Mouse (Mus musculus) thymus, adult 2 months (tissue): ENCODE results near the gene Prkn. TPM values are rescaled to one million over a fixed set of nuclear protein-coding genes. Genes with fewer than 3 reads are reported as not detected.

ENCODE experiments used
- DNase-seq: peaks from one replicate; pipeline ENCODE4 v3.0.0; 2021
- H3K27ac ChIP-seq: fragments of 200-500 bp; 2 replicates; pipeline ENCODE4 v1.5.1; 2012; ENCODE audit warnings: low read length, control low read depth; ENCODE audit not compliant: control insufficient read depth, insufficient read depth
- H3K27me3 ChIP-seq: fragments of 200-500 bp; 2 replicates; pipeline ENCODE4 v1.6.1; 2012; ENCODE audit warnings: mild to moderate bottlenecking, low read length, moderate library complexity, mixed read lengths; ENCODE audit not compliant: control insufficient read depth, insufficient read depth
- H3K36me3 ChIP-seq: fragments of 200-500 bp; 2 replicates; pipeline ENCODE4 v1.6.1; 2012; ENCODE audit warnings: mild to moderate bottlenecking, low read length, moderate library complexity; ENCODE audit not compliant: control insufficient read depth, insufficient read depth
- H3K4me1 ChIP-seq: fragments of 200-500 bp; replicated peaks from 2 replicates; pipeline ENCODE4 v1.6.1; 2012; ENCODE audit warnings: low read length; ENCODE audit not compliant: control insufficient read depth, insufficient read depth
- H3K4me3 ChIP-seq: fragments of 200-500 bp; 2 replicates; pipeline ENCODE4 v1.5.1; 2012; ENCODE audit warnings: mild to moderate bottlenecking, low read length, control low read depth, moderate library complexity; ENCODE audit not compliant: control insufficient read depth, insufficient read depth
- CTCF ChIP-seq: fragments of 200-500 bp; IDR thresholded peaks from 2 replicates; pipeline ENCODE4 v1.5.1; 2012; ENCODE audit warnings: mild to moderate bottlenecking, control low read depth, low read length, moderate library complexity, borderline replicate concordance; ENCODE audit not compliant: control insufficient read depth, poor library complexity, insufficient read depth; ENCODE audit errors: extremely low read depth
- POLR2A ChIP-seq: fragments of 200-500 bp; IDR thresholded peaks from 2 replicates; pipeline ENCODE4 v1.6.1; 2012; ENCODE audit warnings: mild to moderate bottlenecking, low read length, control low read depth, moderate library complexity; ENCODE audit not compliant: control insufficient read depth, poor library complexity, insufficient read depth; ENCODE audit errors: extremely low read depth
- WGBS: fragments of 180-500 bp; shearing (Covaris S2); methylation state at CpG from one replicate; pipeline ENCODE4 v1.1.7; 2018; 5-methylcytosine and 5-hydroxymethylcytosine counted together
- polyA plus RNA-seq: library from polyadenylated mRNA; depleted of rRNA; stranded (reverse); fragments of >200 nt; gene quantifications from 2 replicates; pipeline ENCODE4 v1.2.3, GENCODE M21; 2012

Prkn gene
- polyA plus RNA-seq, 1 experiment = 1.4 TPM

- Histone ChIP-seq H3K36me3 (no peaks in the 10 kb centered on the region), H3K4me3 (no peak overlapping the region), H3K27me3 (no peaks in the 10 kb centered on the region), H3K4me1 (no peaks in the 10 kb centered on the region), H3K27ac (no peak overlapping the region)
- DNase-seq = no peak
- WGBS = 90% methylated on average over 3 of the region's 3 CpGs
- TF ChIP-seq POLR2A = no peak
Measured at GRCm38 (mm10) chr17:10854207-10854606, 14.0 kb downstream of the Prkn start.

- H3K27ac ChIP-seq = no peak overlapping the region
- H3K4me1 ChIP-seq = no peaks in the 10 kb centered on the region
- TF ChIP-seq CTCF (no peak), POLR2A (no peak)
- DNase-seq = no peak
- no peaks in the 10 kb centered on the region for H3K36me3 ChIP-seq
- WGBS = 87% methylated on average over 7 of the region's 7 CpGs
- H3K27me3 ChIP-seq = no peaks in the 10 kb centered on the region
- H3K4me3 ChIP-seq = no peak overlapping the region
Measured at GRCm38 (mm10) chr17:10874208-10875187, 34.3 kb downstream of the Prkn start.

GRCm38 (mm10) chr17:10878986-10879385 lies 38.8 kb downstream of the Prkn start:
- TF ChIP-seq POLR2A = no peak
- no peak for TF ChIP-seq CTCF

GRCm38 (mm10) chr17:10882260-10882659 lies 42.1 kb downstream of the Prkn start:
- H3K4me3 ChIP-seq = no peak overlapping the region
- WGBS = 97% methylated on average over 1 of the region's 1 CpGs
- no peak overlapping the region for H3K27ac ChIP-seq
- no peaks in the 10 kb centered on the region for H3K27me3 ChIP-seq
- H3K36me3 ChIP-seq = no peaks in the 10 kb centered on the region
- no peaks in the 10 kb centered on the region for H3K4me1 ChIP-seq
- TF ChIP-seq CTCF (no peak), POLR2A (no peak)
- DNase-seq = no peak

More at GRCm38 (mm10) chr17:10878986-10879385, 38.8 kb downstream of the Prkn start:
- DNase-seq = no peak
- Histone ChIP-seq H3K27me3 (no peaks in the 10 kb centered on the region), H3K27ac (no peak overlapping the region), H3K4me1 (no peaks in the 10 kb centered on the region), H3K4me3 (no peak overlapping the region), H3K36me3 (no peaks in the 10 kb centered on the region)
- WGBS = 89% methylated on average over 5 of the region's 5 CpGs

- no peak for TF ChIP-seq CTCF
- TF ChIP-seq POLR2A = no peak
- no peak for DNase-seq
- H3K27me3 ChIP-seq = no peaks in the 10 kb centered on the region
- 85% methylated on average over 4 of the region's 4 CpGs for WGBS
- H3K4me3 ChIP-seq = no peak overlapping the region
- H3K27ac ChIP-seq = no peak overlapping the region
- no peaks in the 10 kb centered on the region for H3K36me3 ChIP-seq
- no peaks in the 10 kb centered on the region for H3K4me1 ChIP-seq
Measured at GRCm38 (mm10) chr17:10887924-10888323, 47.7 kb downstream of the Prkn start.

DNA sequence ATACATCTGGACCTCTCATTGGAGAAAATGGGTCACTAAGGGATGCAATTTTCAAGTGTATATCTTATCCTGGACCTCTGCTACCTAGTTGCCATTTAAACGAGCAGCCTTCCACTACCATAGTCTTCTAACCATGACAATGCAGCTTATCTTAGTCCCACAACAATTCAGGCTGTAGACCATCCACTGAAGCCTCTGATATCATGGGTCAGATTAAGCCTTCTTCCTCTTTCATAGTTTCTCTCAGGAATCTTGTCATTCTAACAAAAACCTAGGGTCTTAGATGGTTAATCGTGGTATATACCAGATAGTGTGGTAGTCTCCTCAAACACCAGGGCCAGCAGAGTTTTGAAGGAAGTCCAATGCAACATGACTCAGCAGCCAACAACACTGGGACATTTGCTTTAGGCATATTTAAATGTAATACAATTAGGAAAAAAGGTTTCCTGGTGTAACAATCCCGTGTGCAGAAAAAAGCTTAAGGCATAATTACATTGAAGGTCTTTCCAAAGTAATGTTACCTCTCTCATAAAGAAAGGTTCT lies 61.6 kb downstream of the Prkn start:
- whole genome bisulfite sequencing = 66% methylated on average over 3 of the region's 3 CpGs
- no peak for DNase-seq
- Histone ChIP-seq H3K4me3 (no peak overlapping the region), H3K36me3 (no peaks in the 10 kb centered on the region), H3K4me1 (no peaks in the 10 kb centered on the region), H3K27me3 (no peaks in the 10 kb centered on the region), H3K27ac (no peak overlapping the region)
- no peak for TF ChIP-seq CTCF
- TF ChIP-seq POLR2A = no peak

GRCm38 (mm10) chr17:10936698-10937097 lies 96.5 kb downstream of the Prkn start:
- Histone ChIP-seq H3K27ac (no peak overlapping the region), H3K4me3 (no peak overlapping the region), H3K36me3 (no peaks in the 10 kb centered on the region), H3K27me3 (no peaks in the 10 kb centered on the region), H3K4me1 (no peaks in the 10 kb centered on the region)
- TF ChIP-seq POLR2A (no peak), CTCF (no peak)
- DNase-seq = no peak
